Mouse (Mus musculus) frontal cortex, postnatal 25 days (tissue): Measurements from ENCODE around the gene Tmem230.
"Not testable (repeated sequence)": the region's sequence is repeated elsewhere in the genome, so short reads cannot be mapped to it uniquely, and the experiment has no call there.

ENCODE experiments used
- DNase-seq, 2 experiments: peaks; one replicate each; pipeline ENCODE4 v3.0.0; 2022; ENCODE audit warnings: low spot score in 2 of 2

Gene Tmem230

DNA sequence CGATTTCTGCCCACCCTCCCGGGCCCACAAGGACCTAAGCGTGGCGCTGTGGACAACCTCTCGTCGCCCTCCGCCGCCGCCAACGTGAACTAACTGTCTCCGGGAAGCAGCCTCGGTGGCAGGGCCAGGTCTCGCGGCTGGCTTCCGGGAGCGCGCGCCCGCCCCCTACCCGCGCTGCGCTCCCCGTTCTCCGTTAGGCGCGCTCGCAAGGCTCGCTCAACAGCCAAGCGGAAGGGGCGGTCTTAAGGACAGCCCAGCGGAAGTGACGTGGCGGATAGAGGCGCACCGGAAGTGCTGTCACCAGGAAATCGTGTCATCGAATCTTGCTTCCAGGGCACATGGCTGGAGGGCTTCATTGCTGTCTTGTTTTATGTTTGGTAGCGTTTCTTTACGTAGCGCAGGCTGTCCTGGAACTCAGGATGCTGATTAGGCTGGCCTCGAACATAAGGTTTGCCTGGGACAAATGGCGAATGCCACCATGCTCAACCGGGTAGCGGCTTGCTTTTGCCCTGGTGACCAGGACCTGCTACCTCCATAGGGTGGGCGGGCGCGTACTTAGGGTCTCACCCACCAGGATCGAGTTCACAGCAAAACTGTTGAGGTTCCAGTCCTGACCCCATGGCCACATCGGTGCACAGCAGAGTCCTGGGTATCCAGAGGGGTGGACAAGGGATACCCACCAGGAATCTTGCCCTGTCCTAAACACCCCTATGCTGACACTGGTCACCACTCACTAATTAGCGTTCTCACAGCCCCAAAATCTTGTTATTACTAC, at the start of gene Tmem230:
Gene Tmem230 (minus strand): TSS at position 269 of the 775 bp plus-strand sequence.
- peak; percentile 87 to 90 for DNase-seq

DNA sequence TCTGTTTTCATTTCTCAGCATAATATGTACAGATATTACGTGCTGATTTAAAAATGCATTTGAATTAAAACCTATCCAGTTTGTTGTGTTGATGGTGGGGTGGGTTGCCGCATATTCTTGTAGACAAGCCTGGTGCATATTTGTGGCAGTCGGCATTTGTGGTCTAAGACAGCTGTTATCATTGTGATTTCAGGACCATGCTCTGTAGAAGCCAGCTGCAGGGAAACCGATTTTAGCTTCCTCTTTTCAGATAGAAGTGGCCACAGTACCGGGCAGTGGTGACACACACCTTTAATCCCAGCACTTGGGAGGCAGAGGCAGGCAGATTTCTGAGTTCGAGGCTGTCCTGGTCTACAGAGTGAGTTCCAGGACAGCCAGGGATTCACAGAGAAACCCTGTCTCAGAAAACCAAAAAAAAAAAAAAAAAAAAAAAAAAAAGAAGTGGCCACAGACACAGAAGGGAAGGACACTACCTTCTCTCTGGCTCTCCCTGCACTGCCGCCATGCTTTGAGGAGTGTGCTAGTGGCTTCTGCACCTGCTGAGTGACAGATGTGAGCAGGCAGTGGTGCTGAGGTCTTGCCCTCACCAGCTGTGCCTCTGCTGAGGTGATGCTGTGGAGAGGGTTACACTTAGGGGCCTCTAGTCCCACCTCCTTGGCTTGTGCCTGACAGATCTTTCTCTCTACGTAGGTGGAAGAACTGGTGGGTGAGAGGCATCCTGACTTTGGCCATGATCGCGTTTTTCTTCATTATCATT, 46.3 kb upstream of the Tmem230 start:
- no peak for DNase-seq

DNA sequence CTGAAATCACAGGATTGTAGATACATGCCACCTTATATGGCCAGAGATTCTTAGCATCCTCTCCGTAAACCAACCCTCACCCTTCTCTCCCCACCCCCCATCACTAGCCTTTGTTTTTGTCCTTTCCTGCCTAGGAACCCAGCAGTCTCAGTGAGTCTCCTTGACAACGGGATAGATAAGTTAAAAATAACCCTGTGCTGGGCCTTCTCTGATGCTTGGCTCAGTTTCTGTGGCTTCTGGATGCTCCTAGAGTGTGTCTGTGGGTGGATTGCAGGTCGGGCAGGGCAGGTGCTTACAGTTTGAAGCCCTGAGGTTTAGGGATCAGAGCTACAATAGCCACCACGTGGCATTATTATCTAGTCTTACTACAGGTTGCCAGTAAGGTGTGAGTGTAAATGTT, 44.5 kb upstream of the Tmem230 start:
- DNase-seq: no peak

DNA sequence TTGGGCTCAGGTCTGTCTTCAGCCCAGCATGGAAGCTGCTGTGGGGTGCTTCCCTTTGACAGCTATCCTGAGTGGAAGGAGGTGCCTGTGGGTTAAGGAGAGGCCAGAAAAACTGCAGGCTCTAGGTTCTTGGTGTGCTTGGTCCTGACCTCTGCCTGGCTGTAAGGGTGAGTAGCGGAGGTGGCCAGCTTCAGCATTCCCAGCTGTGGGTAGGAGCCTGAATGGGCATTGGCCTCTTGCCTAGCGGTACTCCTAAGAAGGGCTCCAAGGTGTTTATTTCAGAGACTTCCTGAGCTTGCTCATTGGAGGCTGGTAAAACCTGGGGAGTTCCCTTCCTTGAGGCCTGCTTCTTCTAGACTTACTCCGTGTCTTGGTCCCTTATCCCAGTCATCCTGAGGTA, 43.7 kb upstream of the Tmem230 start:
- DNase-seq: no peak

DNA sequence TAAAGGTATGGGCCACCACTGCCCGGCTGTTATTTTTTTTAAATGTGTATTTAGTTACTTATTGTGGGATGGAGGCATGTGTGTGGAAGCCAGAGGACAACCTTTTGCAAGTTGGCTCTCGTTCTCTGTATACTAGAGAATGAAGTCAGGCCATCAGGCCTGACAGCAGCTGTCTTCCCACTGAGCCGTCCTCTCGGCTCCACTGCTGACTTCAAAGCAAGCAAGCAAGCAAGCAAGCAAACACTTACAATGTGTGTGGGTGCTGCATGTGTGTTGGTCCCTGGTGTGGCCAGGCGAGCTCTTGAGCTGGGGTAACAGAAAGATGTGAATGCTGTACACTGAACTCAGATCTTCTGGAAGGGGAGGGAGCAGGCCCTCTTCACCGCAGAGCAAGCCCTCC, 43.2 kb upstream of the Tmem230 start:
- no peak for DNase-seq

DNA sequence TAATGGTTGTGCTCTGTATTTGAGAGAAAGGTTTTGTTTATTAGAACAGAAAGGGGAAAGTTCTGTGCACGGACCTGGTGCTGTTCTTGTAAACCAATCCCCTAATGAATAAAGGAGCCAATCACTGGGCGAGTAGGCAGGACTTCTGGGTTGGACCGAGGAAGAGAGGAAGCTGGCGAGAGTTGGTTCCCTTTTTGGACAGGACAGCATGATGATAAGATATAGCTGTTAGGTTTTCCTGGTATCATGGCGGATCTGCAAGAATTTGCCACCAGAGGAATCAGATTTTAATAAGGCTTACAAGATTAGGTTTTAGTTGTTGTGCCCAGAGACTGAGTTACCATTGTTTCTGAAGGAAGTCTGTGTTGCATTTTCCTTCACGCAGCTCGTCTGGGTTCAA, 41.6 kb upstream of the Tmem230 start:
- DNase-seq: not testable (repeated sequence)

DNA sequence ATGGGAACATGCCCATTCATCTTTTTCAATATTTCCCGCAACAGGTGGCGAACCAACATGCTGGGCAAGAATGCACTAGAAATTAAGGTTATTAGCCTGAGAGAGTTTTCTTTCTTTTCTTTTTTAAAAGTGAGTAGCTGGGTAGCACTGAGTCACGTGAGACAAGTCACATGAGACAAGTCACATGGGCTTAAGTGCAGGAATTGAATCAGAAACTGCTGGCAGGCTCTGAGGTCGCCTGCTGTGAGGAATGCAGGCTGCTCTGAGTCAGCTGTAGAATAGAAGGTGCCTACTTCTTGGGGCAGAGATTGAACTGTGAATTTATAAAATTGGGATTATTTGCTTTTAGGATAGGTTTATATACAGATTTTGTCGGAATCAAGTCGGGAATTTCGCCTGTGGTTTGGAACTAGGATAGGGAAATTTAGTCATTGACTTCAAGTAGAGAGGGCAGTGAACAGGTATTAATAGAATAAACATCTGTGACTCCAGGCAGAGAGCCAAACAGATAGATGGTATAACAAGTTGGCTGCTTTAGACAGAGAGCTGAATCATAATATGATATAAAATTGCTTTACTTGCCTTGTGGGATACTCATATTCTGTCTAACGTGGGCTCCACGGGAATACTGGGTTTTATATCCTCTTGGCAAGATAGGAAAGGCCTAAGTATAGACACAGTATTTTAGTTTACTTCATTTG, 38.9 kb upstream of the Tmem230 start:
- no peak for DNase-seq

DNA sequence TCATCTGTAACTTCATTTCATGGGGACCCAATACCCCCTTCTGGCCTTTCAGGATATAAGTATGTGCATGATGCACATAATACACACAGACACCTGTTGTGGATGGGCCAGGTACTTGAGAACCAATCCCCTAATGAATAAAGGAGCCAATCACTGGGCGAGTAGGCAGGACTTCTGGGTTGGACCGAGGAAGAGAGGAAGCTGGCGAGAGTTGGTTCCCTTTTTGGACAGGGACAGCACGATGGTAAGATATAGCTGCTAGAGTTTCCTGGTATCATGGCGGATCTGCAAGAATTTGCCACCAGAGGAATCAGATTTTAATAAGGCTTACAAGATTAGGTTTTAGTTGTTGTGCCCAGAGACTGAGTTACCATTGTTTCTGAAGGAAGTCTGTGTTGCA, 38.1 kb upstream of the Tmem230 start:
- not testable (repeated sequence) for DNase-seq

DNA sequence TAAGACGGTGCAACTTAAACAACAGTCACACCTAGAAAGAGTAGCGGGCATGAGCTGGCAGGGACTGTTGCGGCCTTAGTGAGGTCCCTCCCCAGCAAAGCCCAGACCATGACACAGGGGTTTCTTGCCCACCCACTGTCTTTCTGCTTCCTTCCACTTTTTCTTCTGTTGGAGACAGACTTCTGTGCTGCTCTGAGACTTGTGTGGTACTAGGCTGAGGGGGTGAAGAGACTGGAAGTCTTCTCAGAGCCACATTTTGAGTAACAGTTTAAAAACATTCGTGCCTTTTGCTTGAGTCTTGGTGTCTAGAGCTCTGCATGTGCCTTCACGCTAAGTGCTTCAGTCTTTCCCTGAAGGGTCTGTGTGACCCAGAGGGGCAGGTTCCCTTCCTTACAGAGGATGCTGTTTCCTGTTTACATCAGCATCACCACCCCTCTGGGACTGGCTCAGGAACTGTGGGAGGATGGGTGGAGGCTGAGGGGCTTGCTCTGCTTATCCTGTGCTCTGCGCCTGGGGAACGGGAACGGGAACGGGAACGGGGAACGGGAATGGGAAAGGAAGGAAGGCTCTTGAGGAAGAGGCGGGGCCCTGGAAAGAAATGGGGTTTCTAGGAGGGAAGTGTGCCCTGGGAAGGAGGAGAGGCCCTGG, 37.0 kb upstream of the Tmem230 start:
- DNase-seq: no peak

DNA sequence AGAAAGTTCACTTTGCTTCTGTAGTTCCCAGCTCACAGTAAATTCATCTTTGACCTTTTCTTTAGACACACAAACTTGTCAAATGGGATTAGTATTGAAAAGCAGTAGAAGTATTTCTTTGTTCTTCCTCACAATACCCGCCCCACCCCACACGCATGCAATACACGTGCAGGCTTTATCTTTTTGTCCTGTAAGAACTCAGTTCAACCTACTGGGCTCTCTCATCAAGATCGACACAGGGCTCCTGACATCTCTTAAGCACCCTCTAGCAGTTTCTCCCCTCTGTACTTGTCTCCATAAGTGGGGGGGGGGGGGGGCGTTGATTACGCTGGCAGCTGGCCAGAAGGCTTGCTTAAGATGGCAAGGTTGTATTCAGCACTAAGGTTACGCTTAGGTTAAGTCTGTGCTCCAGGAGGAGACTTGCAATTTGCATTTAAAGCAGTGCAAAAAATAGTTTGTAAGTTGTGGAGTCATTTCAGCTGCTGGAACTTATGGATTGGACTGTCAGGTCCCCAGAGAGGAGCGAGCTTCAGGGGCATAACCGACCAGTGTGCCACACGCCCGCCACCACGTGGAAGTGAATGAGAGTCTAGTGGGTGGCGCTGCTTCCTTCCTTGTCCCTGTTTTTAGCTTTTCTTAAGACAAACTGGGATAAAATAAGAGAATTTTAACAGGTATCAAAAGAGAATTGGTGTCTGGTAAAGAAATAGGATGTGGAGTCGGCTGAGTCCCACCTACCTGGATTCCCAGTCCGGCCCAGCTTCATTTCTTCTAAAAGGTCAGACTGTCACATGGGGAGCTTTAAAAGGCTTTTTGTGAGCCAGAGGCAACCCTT, 35.8 kb upstream of the Tmem230 start:
- DNase-seq: no peak

DNA sequence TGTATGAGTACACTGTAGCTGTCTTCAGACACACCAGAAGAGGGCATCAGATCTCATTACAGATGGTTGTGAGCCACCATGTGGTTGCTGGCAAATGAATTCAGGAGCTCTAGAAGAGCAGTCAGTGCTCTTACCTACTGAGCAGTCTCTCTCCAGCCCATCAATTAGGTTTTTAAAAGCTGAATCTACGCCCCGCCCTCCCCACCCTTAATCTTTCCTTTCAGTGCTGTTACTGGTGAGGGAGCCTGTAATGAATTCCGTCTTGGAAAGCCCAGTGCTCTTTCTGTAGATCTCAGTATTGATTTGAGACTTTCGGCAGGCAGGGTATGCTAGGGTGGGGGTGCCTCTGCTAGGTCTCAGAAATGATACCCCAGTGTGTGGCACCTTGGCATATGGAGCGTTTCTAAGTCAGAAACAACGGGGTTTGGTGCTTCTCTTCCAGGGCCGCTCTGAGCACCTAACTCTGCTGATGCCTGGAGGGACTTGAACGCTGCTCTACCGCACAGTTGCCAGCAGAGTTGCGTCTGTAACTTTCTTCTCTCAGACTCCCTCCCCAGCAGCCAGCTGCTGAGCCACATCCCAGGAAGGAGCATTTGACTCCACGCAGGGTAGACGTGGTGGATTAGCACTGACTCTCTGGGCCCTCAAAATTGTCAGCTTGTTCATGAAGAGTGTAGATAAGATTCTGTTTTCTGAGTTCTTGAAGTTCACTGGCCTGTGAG, 35.0 kb upstream of the Tmem230 start:
- no peak for DNase-seq

DNA sequence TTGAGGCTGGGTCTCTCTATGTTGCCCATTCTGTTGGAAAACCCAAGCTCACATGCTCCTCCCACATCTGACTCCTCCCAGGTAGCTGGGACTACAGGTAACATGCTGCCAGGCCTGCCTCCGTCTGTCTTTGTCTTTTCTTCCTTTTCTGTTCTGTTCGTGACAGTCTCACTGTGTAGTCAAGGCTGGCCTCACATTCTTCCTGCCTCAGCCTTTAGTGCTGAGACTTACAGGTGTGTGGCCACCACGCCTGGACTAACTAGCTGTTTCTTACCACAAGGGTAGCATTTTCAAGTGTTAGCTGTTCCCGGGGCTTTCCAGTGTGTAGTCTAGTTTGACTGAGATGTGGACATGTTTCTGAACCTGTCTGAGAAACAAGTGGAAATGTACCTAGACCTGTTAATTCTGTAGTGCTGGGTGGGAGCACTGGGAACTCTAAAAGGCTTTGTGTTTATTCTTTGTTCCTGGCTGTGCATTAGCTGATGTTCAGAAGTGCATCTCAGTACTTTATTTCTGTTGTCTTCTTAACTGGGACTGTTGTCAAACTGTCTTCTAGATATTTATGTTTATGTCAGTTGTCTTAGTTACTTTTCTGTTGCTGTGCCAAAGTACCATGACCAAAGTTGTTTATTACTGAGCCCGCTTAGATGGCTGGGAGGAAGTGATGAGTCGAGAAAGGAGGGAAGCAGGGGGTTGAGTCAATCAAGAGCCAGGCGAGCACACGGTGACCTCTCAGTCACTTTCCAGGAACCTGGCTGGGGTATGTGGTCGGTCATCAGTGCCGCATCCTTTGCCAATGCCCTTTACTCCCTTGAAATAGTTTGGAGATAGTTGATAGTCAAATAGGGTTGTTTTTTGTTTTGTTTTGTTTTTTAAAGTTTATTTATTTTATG, 34.2 kb upstream of the Tmem230 start:
- DNase-seq: no peak

DNA sequence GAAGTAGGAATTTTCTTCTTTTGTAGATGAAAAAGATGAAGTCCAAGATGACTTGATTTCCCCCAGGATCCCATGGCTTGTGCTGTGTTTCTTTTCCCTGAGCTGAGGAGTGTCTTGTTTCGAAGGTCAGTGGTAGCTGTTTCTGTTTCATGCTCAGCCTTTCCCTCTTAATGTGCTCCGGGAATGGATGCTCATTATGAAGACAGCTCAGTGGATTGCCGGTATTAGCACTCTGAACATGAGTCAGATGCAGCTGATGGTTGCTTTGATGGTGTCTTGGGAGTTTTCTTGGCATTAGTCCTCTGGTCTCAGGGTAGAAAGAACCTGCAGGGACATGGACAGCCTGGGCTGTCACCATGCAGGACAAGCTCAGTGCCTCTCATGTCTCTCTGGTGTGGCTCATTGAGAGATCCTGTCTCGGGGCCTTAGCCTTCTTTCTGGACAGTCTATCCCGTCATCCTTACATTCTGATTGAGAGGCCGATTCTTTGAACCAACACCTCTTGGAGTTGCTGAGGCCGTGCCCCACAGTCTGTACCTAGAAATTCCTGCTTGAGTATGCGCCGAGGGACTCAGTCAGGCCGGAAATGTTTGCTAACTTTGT, 33.0 kb upstream of the Tmem230 start:
- DNase-seq: no peak

DNA sequence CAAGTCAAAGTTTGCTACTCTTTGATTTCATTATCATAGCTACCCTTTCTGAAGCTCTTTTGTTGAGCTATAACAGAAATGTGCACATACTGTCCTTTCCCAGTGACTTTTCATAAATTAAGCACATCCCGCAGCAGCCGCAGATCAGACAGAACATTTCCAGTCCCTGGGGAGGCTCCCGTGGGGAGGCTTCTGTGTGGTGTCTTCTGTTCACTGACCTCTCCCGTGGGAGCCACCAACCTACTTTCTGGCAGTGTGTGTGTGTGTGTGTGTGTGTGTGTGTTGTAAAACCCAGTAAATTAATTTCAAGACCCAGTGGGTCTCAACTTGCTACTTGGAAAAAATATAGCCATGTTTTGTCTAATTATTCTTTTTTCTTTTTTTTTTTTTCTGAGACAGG, 32.4 kb upstream of the Tmem230 start:
- no peak for DNase-seq

DNA sequence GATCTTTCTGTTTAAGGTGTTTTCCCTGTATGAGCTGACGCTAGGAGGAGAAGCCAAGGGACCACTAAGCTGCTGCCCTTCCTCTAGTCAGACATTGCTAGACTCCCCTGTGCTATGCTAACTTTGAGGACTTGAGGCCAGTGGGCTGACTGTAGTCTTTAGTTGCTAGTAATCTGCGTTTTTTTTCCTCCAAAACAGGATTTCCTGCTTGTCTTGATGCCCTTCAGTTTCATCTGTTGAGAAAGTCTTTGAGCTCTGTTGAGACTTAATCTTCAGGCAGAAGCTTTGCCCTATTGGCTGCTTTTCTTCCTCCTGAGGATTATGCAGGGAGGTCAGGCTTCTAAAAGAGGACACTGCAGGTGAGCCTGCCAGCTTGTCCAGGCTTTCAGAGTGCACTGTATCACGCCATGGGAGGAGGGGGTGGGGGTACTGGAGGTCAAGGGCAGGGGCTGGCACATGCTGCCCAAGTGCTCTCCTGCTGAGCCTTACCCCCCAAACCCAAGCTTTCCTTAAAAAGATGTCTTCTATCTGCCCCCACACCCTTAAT, 31.8 kb upstream of the Tmem230 start:
- DNase-seq: no peak

DNA sequence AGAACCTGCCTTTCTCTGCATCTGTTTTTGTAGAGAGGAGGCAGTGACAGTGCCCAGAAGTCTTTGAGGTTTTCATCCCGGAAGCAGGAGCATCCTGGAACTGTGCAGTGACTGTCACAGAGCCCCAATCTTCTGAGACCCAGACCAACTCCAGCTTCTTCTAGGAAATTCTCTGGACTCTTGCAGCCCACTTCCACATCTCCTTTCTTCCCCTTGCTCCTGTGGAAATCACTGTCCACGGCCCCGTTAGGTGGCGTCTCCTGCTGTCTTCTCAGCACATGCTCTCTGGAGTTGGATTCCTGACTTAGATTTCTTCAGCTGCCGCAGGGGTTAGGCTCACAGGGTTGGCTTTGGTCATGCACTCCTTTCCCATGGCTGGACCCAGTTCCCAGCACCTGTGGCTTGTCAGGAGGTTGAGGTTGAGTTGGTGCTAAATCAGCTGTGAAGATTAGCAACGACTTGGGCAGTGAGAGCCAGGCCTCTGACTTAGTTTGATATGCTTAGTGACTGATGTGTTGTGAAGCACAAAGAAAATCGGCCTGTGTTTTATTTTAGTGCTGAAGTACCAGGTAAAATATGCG, 30.8 kb upstream of the Tmem230 start:
- no peak for DNase-seq

DNA sequence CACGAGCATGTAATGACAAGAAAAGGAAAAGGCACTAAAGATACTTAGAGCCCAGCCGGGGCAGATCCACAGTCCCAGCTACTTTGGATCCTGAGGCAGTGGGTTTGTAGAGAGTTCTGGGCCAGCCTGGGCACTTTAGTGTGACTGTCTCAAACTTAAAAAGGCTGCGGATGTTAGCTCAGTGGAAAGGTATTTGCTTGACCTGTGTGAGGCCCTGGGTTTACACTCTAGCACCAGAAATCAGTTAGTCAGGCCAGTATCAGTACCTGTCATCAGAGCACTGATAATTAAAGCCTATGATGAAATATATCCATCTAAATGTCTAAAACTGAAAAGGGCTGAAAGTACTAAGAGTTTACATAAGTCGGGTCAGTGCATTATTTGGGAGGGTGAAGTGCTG, 28.6 kb upstream of the Tmem230 start:
- no peak for DNase-seq

DNA sequence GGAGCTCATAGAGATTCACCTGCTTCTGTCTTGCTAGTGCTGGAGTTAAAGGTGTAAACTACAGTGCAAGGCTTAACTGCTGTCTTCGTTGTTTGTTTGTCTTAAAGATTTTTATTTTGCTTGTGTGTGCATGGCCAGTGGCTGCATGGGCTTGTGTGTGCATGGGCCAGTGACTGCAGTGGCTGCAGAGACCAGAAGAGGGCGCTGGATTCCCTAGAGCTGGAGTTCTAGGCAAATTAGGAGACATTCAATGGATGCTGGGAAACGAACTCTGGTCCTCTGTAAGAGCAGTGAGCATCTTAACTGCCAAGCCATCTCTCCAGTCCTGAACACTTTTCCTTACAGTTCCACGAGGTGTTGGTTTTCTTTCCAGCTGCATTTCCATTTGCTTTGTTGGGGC, 27.9 kb upstream of the Tmem230 start:
- no peak for DNase-seq
